Mouse (Mus musculus): Measurements from ENCODE around the gene Rab14. TPM values are rescaled to one million over a fixed set of nuclear protein-coding genes. Genes with fewer than 3 reads are reported as not detected.

Rab14 gene
- polyA plus RNA-seq, 1 experiment from 2014 or later, result 473 TPM

DNA sequence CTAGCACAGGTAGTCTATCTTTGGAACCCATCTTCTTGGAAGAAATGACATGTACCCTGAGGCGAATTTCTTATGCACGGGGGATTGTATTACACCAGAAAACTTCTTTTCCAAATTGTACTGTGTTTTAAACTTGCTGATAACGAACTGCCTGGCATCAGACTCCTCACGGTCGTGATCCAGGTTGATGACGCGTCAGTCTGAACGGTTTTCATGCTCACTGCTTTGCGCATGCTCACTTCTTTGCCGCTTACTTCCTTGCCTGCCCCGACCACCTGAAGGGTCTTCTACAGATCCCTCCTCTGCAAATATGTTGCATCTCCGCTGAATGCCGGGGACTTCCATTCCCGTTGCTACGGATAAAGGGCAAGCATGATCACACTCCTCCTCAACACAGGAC, 23.4 kb upstream of the Rab14 start:
- 94% methylated on average over 15 of the region's 15 CpGs for WGBS

GRCm38 (mm10) chr2:35222822-35223391, 22.0 kb upstream of the Rab14 start:
- WGBS, result 75% methylated on average over 6 of the region's 6 CpGs
- no peak overlapping the region for H3K4me3 ChIP-seq (ENCODE audit: low read depth, low read length)
- H3K36me3 ChIP-seq (ENCODE audit: control insufficient read depth, insufficient read depth, low read length), result no peaks in the 10 kb centered on the region
- H3K9me3 ChIP-seq (replicated peaks; ENCODE audit: control insufficient read depth, low read length, poor library complexity, severe bottlenecking), result no peaks in the 10 kb centered on the region
- no peak overlapping the region for H3K9ac ChIP-seq (ENCODE audit: low read depth, low read length)
- no peak overlapping the region for H3K4me2 ChIP-seq (ENCODE audit: low read length)
- H3K27ac ChIP-seq (ENCODE audit: low read length), result no peak overlapping the region
- H3K4me1 ChIP-seq (ENCODE audit: control insufficient read depth, insufficient read depth, low read length), result no peaks in the 10 kb centered on the region
- no peak for ATAC-seq
- no peaks in the 10 kb centered on the region for H3K27me3 ChIP-seq (ENCODE audit: control insufficient read depth, insufficient read depth, low read depth, low read length)

More for the DNA sequence above, 23.4 kb upstream of the Rab14 start:
- Histone ChIP-seq H3K4me1 (ENCODE audit: control insufficient read depth, insufficient read depth, low read length) (no peaks in the 10 kb centered on the region), H3K36me3 (ENCODE audit: control insufficient read depth, insufficient read depth, low read length) (no peaks in the 10 kb centered on the region), H3K4me3 (ENCODE audit: low read depth, low read length) (no peak overlapping the region), H3K9ac (ENCODE audit: low read depth, low read length) (no peak overlapping the region), H3K4me2 (ENCODE audit: low read length) (no peak overlapping the region), H3K27me3 (ENCODE audit: control insufficient read depth, insufficient read depth, low read depth, low read length) (no peaks in the 10 kb centered on the region), H3K27ac (ENCODE audit: low read length) (no peak overlapping the region), H3K9me3 (replicated peaks; ENCODE audit: control insufficient read depth, low read length, poor library complexity, severe bottlenecking) (no peaks in the 10 kb centered on the region)
- ATAC-seq, result no peak

- Histone ChIP-seq H3K36me3 (ENCODE audit: control insufficient read depth, insufficient read depth, low read length) (no peaks in the 10 kb centered on the region), H3K9ac (ENCODE audit: low read depth, low read length) (no peak overlapping the region), H3K4me2 (ENCODE audit: low read length) (no peak overlapping the region), H3K4me3 (ENCODE audit: low read depth, low read length) (no peak overlapping the region), H3K9me3 (replicated peaks; ENCODE audit: control insufficient read depth, low read length, poor library complexity, severe bottlenecking) (no peaks in the 10 kb centered on the region), H3K4me1 (ENCODE audit: control insufficient read depth, insufficient read depth, low read length) (peaks cover 5% of the 10 kb centered on the region; the same call in 1 of the 2 replicates), H3K27me3 (ENCODE audit: control insufficient read depth, insufficient read depth, low read depth, low read length) (no peaks in the 10 kb centered on the region), H3K27ac (ENCODE audit: low read length) (no peak overlapping the region)
- 97% methylated on average over 3 of the region's 3 CpGs for WGBS
- ATAC-seq, result no peak
Measured at GRCm38 (mm10) chr2:35218736-35219135, 17.8 kb upstream of the Rab14 start.

GRCm38 (mm10) chr2:35216701-35217100, 15.8 kb upstream of the Rab14 start:
- Histone ChIP-seq H3K4me3 (ENCODE audit: low read depth, low read length) (no peak overlapping the region), H3K9ac (ENCODE audit: low read depth, low read length) (no peak overlapping the region), H3K4me2 (ENCODE audit: low read length) (no peak overlapping the region), H3K9me3 (replicated peaks; ENCODE audit: control insufficient read depth, low read length, poor library complexity, severe bottlenecking) (no peaks in the 10 kb centered on the region), H3K27me3 (ENCODE audit: control insufficient read depth, insufficient read depth, low read depth, low read length) (no peaks in the 10 kb centered on the region), H3K4me1 (ENCODE audit: control insufficient read depth, insufficient read depth, low read length) (peaks cover 5% of the 10 kb centered on the region; the same call in 1 of the 2 replicates), H3K27ac (ENCODE audit: low read length) (no peak overlapping the region), H3K36me3 (ENCODE audit: control insufficient read depth, insufficient read depth, low read length) (no peaks in the 10 kb centered on the region)
- WGBS, result 97% methylated on average over 2 of the region's 2 CpGs
- no peak for ATAC-seq

GRCm38 (mm10) chr2:35215363-35215762, 14.4 kb upstream of the Rab14 start:
- peaks cover 5% of the 10 kb centered on the region; the same call in 1 of the 2 replicates for H3K4me1 ChIP-seq (ENCODE audit: control insufficient read depth, insufficient read depth, low read length)
- H3K4me2 ChIP-seq (ENCODE audit: low read length), result no peak overlapping the region
- H3K27ac ChIP-seq (ENCODE audit: low read length), result no peak overlapping the region
- WGBS, result 24% methylated on average over 14 of the region's 14 CpGs
- no peak overlapping the region for H3K9ac ChIP-seq (ENCODE audit: low read depth, low read length)
- 0 out of 2 replicates have a peak, but pooled peaks have one; percentile 36 for ATAC-seq
- H3K27me3 ChIP-seq (ENCODE audit: control insufficient read depth, insufficient read depth, low read depth, low read length), result no peaks in the 10 kb centered on the region
- no peak overlapping the region for H3K4me3 ChIP-seq (ENCODE audit: low read depth, low read length)
- H3K9me3 ChIP-seq (replicated peaks; ENCODE audit: control insufficient read depth, low read length, poor library complexity, severe bottlenecking), result no peaks in the 10 kb centered on the region
- no peaks in the 10 kb centered on the region for H3K36me3 ChIP-seq (ENCODE audit: control insufficient read depth, insufficient read depth, low read length)

DNA sequence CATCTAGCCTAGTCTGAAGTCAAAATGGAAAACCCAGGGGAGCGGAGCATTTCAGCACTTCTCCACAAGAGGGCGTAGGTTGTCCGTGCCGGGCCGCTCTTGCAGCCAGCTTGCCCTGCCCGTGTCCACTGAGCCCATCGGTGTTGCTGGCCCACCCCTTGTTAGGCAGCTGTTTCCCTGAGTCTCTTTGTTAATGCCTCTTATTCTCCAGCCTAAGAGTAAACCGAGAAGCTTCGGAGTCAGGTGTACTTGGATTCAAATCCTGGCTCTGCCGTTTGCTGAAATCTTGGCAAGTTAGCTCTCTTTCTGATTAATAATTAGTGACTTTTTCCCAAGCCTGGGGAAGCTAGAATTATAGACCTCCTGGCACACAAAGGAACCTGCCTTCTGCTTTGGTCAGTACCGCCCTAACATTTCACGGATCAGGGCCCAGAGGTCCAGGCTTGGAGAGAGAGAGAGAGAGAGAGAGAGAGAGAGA, 14.0 kb upstream of the Rab14 start:
- peak overlapping the region; percentile 52 for H3K9ac ChIP-seq (ENCODE audit: low read depth, low read length)
- H3K27ac ChIP-seq (ENCODE audit: low read length), result no peak overlapping the region
- H3K4me3 ChIP-seq (ENCODE audit: low read depth, low read length), result peak overlapping the region; percentile 18; the same call in 1 of the 2 replicates
- under 1% methylated on average over 12 of the region's 12 CpGs for WGBS
- ATAC-seq, result peak; percentile 82
- H3K36me3 ChIP-seq (ENCODE audit: control insufficient read depth, insufficient read depth, low read length), result no peaks in the 10 kb centered on the region
- H3K4me2 ChIP-seq (ENCODE audit: low read length), result peak overlapping the region; percentile 47
- peaks cover 5% of the 10 kb centered on the region; the same call in 1 of the 2 replicates for H3K4me1 ChIP-seq (ENCODE audit: control insufficient read depth, insufficient read depth, low read length)
- H3K9me3 ChIP-seq (replicated peaks; ENCODE audit: control insufficient read depth, low read length, poor library complexity, severe bottlenecking), result no peaks in the 10 kb centered on the region
- H3K27me3 ChIP-seq (ENCODE audit: control insufficient read depth, insufficient read depth, low read depth, low read length), result no peaks in the 10 kb centered on the region

- Histone ChIP-seq H3K4me1 (ENCODE audit: control insufficient read depth, insufficient read depth, low read length) (peaks cover 5% of the 10 kb centered on the region; the same call in 1 of the 2 replicates), H3K27ac (ENCODE audit: low read length) (no peak overlapping the region), H3K27me3 (ENCODE audit: control insufficient read depth, insufficient read depth, low read depth, low read length) (no peaks in the 10 kb centered on the region), H3K36me3 (ENCODE audit: control insufficient read depth, insufficient read depth, low read length) (no peaks in the 10 kb centered on the region), H3K4me2 (ENCODE audit: low read length) (no peak overlapping the region), H3K9me3 (replicated peaks; ENCODE audit: control insufficient read depth, low read length, poor library complexity, severe bottlenecking) (no peaks in the 10 kb centered on the region), H3K9ac (ENCODE audit: low read depth, low read length) (no peak overlapping the region), H3K4me3 (ENCODE audit: low read depth, low read length) (no peak overlapping the region)
- 87% methylated on average over 12 of the region's 12 CpGs for WGBS
- ATAC-seq, result no peak
Measured at GRCm38 (mm10) chr2:35213345-35213910, 12.5 kb upstream of the Rab14 start.

DNA sequence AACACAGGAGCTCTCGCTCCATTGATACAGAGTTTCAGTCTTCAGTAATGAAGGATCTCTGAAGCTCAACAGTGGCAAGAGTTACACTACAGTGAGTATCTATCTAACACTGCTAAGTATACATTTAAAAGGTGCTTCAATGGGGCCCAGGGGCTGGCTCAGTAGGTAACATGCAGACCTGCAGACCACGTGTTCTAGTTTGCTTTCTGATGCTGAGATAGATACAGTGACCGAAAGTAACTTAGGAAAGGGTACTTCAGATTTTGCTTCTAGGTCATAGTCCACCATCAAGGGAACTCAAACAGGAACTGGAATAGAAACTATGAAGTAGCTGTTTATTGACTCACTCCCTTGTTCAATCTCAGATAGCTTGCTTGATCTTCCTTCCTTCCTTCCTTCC, 10.8 kb upstream of the Rab14 start:
- Histone ChIP-seq H3K27ac (ENCODE audit: low read length) (no peak overlapping the region), H3K27me3 (ENCODE audit: control insufficient read depth, insufficient read depth, low read depth, low read length) (no peaks in the 10 kb centered on the region; the same call in 1 of the 2 replicates), H3K9ac (ENCODE audit: low read depth, low read length) (no peak overlapping the region), H3K4me3 (ENCODE audit: low read depth, low read length) (no peak overlapping the region), H3K36me3 (ENCODE audit: control insufficient read depth, insufficient read depth, low read length) (no peaks in the 10 kb centered on the region), H3K9me3 (replicated peaks; ENCODE audit: control insufficient read depth, low read length, poor library complexity, severe bottlenecking) (no peaks in the 10 kb centered on the region), H3K4me1 (ENCODE audit: control insufficient read depth, insufficient read depth, low read length) (peaks cover 5% of the 10 kb centered on the region; the same call in 1 of the 2 replicates), H3K4me2 (ENCODE audit: low read length) (no peak overlapping the region)
- 87% methylated on average over 3 of the region's 3 CpGs for WGBS
- ATAC-seq, result no peak

- no peaks in the 10 kb centered on the region for H3K9me3 ChIP-seq (replicated peaks; ENCODE audit: control insufficient read depth, low read length, poor library complexity, severe bottlenecking)
- no peak for ATAC-seq
- H3K27me3 ChIP-seq (ENCODE audit: control insufficient read depth, insufficient read depth, low read depth, low read length), result no peaks in the 10 kb centered on the region; the same call in none of the 2 replicates
- H3K4me1 ChIP-seq (ENCODE audit: control insufficient read depth, insufficient read depth, low read length), result no peaks in the 10 kb centered on the region
- H3K9ac ChIP-seq (ENCODE audit: low read depth, low read length), result no peak overlapping the region
- no peak overlapping the region for H3K27ac ChIP-seq (ENCODE audit: low read length)
- H3K4me3 ChIP-seq (ENCODE audit: low read depth, low read length), result no peak overlapping the region
- 72% methylated on average over 8 of the region's 8 CpGs for WGBS
- H3K36me3 ChIP-seq (ENCODE audit: control insufficient read depth, insufficient read depth, low read length), result no peaks in the 10 kb centered on the region
- no peak overlapping the region for H3K4me2 ChIP-seq (ENCODE audit: low read length)
Measured at GRCm38 (mm10) chr2:35208931-35209665, 8.2 kb upstream of the Rab14 start.

Data from midbrain, embryonic 16.5 days (tissue).